Mouse (Mus musculus) ES-Bruce4 (cell line): ENCODE results near the gene Vipr2.

Source experiments
- CTCF ChIP-seq: IDR thresholded peaks from one replicate; pipeline ENCODE4 v1.8.1; 2011; ENCODE audit warnings: low read depth, low read length
- EP300 ChIP-seq: IDR thresholded peaks from 2 replicates; pipeline ENCODE4 v1.6.1; 2011; ENCODE audit warnings: low read depth, low read length; ENCODE audit not compliant: insufficient read depth
- POLR2A ChIP-seq: IDR thresholded peaks from one replicate; pipeline ENCODE4 v1.8.1; 2011; ENCODE audit warnings: low read length; ENCODE audit not compliant: insufficient read depth

DNA sequence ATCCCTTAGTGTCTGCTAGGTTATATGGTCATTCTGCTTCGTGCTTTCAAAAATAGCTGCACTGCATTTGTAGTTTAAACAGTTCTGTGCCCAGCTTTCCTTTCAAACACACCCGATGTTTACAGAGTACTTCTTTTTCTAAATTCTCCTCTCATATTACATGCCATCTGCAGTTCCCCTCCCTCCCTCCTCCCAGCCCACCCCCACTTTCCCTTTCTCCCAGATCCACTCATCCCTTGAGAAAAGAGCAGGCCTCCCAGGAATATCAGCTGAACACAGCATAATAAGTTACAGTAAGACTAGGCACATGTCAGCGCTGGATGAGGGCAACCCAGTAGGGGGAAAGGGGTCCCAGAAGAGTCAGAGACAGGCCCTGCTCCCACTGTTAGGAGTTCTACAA is 28.3 kb upstream of the Vipr2 start:
- TF ChIP-seq POLR2A (no peak), CTCF (no peak), EP300 (no peak)
